Mouse (Mus musculus) adrenal gland, adult 2 months (tissue): Measurements from ENCODE around the gene Oxnad1. TPM values are rescaled to one million over a fixed set of nuclear protein-coding genes. Genes with fewer than 3 reads are reported as not detected.
"Not testable (repeated sequence)": the region's sequence is repeated elsewhere in the genome, so short reads cannot be mapped to it uniquely, and the experiment has no call there.

Experiments
- DNase-seq: peaks from one replicate; pipeline ENCODE4 v3.0.0; 2021
- long read RNA-seq: library from polyadenylated mRNA; stranded (forward); transcript quantifications from one replicate; pipeline ENCODE4 v2.0.0, GENCODE M21; 2021
- polyA plus RNA-seq: library from polyadenylated mRNA; depleted of rRNA; stranded (reverse); fragments of >200 nt; gene quantifications from 2 replicates; pipeline ENCODE4 v1.2.3, GENCODE M21; 2012; rRNA removed
- total RNA-seq, 2 experiments: library from RNA; stranded (reverse); gene quantifications; 2 replicates each; pipeline ENCODE4 v1.2.3; 2021

Gene Oxnad1
- total RNA-seq (10 to 100 TPM; 41.8 to 41.9 TPM), polyA plus RNA-seq (16.8 and 18.5 TPM in 2 replicates)
- long read RNA-seq, transcript Oxnad1-201 (8 exons, 2,376 nt) = major isoform, 16 of 27 reads
- long read RNA-seq, partial matches to known transcripts = 0 of 27 reads
- long read RNA-seq, other reads (novel, unspliced or antisense) = 11 of 27 reads

- no peak for DNase-seq
These were observed at the start of gene Oxnad1 for GRCm38 (mm10) chr14:32084761-32085485. TSS of gene Oxnad1 (plus strand) at chr14:32085374.

- peak; percentile 88 for DNase-seq
These were observed 48.7 kb upstream of the Oxnad1 start for GRCm38 (mm10) chr14:32036482-32036881.

DNA sequence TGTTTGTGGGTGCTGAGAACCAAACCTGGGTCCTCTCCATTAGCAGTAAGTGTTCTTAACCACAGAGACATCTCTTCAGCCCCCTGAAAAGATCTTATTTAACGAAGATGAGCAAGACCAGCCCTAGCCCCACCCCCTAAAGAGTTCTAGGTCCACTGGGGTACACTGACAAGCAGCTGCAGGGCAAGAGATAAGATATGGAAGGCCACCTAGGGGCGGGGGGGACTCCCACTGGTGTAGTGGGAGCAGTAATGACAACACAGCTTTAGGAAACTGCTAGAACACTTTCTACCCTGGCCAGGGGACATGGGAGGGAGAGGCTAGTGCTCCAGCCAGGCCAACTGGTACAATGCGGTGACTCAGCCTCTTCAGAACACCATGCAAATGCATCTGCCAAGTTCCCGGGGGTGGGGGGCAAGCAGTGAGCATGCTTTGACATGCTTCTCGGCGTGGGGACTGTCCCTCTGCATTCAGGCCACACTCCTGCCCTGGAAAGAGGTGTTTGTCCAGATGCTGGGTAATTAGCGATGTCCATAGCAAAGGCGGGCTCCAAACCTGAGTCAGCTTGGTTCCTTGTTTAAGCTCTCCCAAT is 47.4 kb upstream of the Oxnad1 start:
- no peak for DNase-seq

DNA sequence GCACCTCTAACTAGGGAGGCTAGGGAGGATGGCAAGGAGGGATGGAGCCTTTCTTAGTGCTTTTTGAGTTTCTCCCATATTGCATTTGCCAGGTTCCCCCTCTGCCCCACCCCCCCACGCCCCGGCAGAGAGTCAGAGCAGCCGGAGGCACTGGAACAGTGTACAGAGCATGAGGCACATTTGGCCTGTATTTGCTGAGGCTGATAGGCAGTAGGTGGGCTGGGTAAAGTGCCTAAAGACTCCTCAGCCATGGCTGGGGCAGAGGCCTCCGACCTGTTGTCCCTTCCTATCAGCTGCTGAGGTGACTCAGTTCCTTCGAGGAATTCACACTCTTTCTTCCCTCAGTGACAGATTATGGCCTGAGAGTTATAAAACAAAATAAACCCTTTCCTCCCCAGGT is 43.1 kb upstream of the Oxnad1 start:
- no peak for DNase-seq

DNA sequence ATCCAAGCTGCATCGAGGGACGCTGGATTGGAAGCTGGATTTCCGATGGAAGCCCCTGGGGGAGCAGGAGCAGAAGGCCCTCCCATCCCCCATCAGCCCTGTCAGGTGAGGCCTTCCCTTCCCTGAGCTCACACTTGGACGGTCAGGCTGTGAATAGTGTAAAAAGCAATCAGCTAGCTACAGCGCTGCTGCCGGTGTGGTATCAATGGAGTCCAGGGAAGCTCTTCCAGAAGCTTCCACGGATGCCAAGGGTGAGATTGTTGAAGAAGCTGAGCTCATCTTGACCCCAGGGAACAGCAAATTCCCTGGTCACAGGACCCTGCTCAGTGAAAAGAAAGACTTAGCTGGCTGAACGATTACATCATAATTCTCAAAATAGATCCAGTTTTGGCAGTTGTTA is 38.8 kb upstream of the Oxnad1 start:
- no peak for DNase-seq

DNA sequence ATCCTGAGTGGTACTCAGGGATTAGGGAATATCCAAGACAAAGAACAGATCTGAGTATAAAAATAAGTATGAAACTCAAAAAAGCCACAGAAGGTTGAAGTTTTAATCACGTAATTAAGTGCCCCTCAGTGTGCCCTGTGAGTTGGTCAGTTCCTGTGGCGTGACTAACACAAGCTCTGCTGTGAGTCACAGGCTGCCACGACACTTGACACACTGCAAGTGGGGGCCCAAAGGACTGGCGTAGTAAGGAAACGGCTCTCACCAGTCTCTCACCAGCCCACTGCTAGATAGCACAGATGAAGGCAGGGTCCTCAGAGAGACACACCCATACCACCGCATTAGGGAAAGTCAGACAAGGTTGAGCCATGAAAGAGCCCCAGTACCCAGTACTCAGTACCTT is 35.0 kb upstream of the Oxnad1 start:
- peak; percentile 42 for DNase-seq

DNA sequence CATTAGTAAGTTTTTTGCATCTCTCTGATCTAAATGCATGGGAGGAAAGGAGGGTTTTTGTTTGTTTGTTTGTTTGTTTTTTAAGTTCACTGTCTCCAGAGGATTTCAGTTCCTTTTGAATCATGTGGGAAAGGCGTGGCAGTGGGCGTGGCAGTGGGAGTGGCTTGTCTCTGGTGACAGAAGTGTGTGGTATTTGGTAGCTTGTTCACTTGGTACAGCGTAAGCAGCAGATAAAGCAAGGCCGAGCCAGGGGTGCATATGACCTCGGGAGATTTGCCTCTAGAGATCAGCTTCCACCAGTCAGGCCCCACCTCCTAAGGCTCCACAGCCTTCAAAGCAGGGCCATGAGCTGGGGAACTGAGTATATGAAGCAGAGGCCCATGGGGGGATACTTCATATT is 31.3 kb upstream of the Oxnad1 start:
- DNase-seq = no peak

DNA sequence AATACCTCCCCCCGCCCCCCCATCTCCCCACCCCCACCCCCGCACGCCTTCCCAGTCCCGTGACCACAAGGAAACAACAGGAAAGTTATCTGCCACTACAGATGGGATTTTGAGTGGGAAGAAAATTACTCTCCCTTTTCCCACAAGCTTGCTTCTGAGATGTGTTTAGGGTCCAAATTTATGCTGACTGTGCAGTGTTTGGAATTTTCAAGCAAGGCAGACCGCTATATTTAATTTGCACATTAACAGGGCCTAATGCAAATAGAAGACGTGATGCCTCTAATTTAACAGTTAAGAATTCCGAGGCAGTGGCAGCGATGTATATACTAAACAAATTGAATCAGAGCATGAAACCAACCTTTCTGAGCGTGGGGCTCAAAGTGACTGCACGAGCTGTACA is 30.4 kb upstream of the Oxnad1 start:
- DNase-seq = no peak

DNA sequence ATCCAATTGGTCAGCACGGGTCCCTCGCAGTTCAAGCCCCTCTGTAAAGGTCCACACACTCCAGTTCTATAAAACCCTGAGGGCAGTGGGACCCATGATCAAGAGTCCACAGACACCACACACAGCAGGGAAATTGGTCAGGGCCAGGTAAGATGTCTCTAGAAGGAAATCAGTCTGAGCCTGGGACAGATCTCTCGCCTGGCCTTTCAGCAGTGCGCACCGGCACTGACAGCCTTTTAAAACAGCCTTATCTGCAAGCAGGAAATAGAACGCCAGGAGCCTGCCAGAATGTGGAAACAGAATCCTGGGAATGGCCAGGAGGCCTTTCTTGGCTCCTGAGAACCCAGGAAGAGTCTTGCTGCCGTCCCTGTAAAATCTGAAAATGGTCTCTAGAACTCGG is 29.4 kb upstream of the Oxnad1 start:
- no peak for DNase-seq

DNA sequence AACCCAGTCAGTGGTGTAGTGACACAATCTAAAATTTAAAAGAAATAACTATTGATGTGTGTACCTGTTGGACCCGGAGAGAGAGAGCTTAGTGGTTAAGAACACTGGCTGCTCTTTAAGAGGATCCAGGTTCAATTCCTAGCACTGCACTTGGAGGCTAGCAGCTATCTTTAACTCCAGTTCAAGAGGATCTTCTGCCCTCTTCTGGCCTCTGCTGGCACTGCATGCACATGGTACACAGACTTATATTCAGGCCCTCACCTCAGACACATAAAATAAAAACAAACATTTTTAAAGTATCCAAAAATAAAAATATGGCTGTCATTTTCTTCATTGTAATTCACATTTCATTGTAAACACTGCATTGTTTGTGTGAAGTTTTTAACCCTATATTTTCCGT is 28.5 kb upstream of the Oxnad1 start:
- no peak for DNase-seq

DNA sequence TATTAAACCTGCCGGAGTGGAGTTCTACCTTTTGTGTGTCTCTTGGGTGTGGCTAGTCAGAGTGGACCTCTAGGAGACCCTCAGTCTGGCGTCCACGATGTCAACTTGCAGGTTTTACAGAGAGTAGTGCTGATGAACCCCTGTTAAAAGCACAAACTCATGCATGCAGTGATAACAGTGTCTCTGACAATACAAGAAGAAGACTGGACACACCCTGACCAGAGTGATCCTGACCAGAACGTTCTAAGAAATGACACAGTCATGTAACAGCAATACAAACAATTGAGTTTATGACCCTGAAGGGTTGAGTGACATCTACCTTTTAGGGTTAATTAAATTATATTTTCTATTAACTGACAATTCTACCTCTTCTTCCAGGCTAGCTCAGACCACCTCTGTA is 27.5 kb upstream of the Oxnad1 start:
- no peak for DNase-seq

DNA sequence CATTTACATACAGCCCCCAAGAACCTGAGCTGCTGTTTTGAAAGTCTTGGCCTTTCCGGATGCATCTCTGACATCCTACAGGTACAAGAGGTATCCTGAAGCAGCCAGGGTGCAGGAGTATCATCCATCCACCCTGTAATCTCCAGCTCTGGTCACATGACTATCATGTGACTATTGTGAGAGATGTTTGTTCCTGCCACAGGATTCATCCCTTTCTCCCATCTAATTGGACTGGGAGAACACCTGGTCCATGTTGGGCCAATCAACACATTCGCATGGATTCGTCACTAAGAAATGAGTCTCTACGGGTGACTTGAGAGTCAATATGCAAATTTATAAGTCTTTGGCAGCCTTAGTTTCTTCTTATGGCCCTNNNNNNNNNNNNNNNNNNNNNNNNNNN is 23.8 kb upstream of the Oxnad1 start:
- DNase-seq = no peak

- DNase-seq = no peak
These were observed 12.4 kb upstream of the Oxnad1 start for GRCm38 (mm10) chr14:32072807-32073206.

DNA sequence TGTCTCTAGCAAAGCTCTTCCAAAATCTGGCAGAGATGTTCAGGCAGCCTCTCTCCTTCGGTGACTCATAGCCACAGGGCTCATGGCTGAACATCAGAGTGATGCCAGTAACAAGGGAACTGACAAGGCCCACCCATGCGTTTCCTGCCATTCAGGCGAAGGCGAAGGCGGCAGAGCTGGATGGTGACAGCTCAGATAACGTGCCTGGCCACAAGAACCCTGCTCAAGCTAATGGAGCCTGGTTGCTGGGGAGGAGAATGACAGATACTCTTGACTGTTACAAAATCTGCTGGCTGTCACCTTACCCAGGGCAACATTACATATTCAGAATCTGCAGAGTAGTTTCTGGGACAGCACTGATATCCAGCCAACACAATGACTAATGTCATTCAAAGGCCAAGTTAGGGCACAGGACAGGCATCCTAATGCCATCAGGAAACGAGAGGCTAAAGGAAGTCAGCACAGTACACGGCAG is 11.9 kb upstream of the Oxnad1 start:
- peak; percentile 75 for DNase-seq

- no peak for DNase-seq
These were observed 11.3 kb upstream of the Oxnad1 start for GRCm38 (mm10) chr14:32073901-32074300.

GRCm38 (mm10) chr14:32076896-32077575 is 8.1 kb upstream of the Oxnad1 start:
- DNase-seq = peak; percentile 69

DNA sequence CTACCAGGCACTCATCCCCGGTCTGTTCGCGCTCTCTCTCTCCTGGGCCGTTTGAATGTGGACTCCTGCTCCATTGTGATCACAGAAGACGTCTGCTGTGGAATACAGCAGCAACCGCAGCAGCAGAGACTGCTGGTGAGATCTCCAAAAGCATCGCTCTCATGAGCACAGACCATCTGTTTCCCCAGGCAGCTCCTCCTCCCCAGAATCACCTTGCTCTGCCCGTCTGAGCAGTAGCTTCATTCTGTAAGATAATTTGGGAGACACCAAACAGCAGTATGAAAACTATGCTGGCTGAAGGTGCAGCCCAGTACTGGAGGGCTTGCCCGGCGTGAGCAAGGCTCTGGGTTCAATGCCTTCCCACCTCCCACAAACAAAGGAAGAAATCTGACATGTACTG is 4.1 kb upstream of the Oxnad1 start:
- no peak for DNase-seq

- DNase-seq = no peak
These were observed 2.3 kb upstream of the Oxnad1 start for GRCm38 (mm10) chr14:32082891-32083290.

GRCm38 (mm10) chr14:32083466-32083865 is 1.7 kb upstream of the Oxnad1 start:
- no peak for DNase-seq

GRCm38 (mm10) chr14:32085486-32086201 is 470 bp downstream of the Oxnad1 start, which contains the start of gene Dph3:
TSS of gene Dph3 (minus strand) at chr14:32085729.
- peak; percentile 100 for DNase-seq

- DNase-seq = peak; percentile 25
These were observed 1.1 kb downstream of the Oxnad1 start for GRCm38 (mm10) chr14:32086226-32086625.

- DNase-seq = not testable (repeated sequence)
These were observed 2.5 kb downstream of the Oxnad1 start for GRCm38 (mm10) chr14:32087584-32088248.
